In genomic region chr4:125189971-125190370, GRCm38 (mm10) we compare ENCODE assay signal across 21 mouse cellular contexts.
A peak's percentile ranks its signal among the peaks of the same experiment; 100 is the strongest.
DNase-seq lines count a peak whose midpoint lies in the region; ATAC-seq and TF ChIP-seq lines count a peak whose summit lies in the region.
"Had no signal": no experiment of that assay in that cellular context is flagged by ENCODE, and none has a peak within 500 bp of the region (broad histone marks: within the 10 kb centered on the region; RNA-seq: fewer than 3 reads in every experiment).

No protein-coding gene starts in this region.

- DNase-seq in ES-CJ7 (ENCODE audit: low read depth, low spot score), result peak; percentile 70
- peak; percentile 70 for DNase-seq in R1 (ENCODE audit: low read depth, low spot score)
- DNase-seq in adrenal gland, adult 8-10 months, result no peak
- no peak for DNase-seq in embryo, embryonic 11 days
- DNase-seq: adrenal gland, adult 2 months; adrenal gland, postnatal 14 days; adrenal gland, postnatal 36 days; cerebellum, adult 11-12 months; cerebellum, adult 2 months; cerebellum, adult 9-10 months; cerebellum, postnatal 10 days; cerebellum, postnatal 25 days had no signal

- TF ChIP-seq CTCF in E14TG2a.4 (conservative IDR thresholded peaks at IDR 0.05; ENCODE audit: low read length), result no peak

- peaks cover 66% of the 10 kb centered on the region for H3K4me1 ChIP-seq in E14TG2a.4 (replicated peaks; ENCODE audit: low read depth, low read length)
- peaks cover 19% of the 10 kb centered on the region for H3K4me1 ChIP-seq in midbrain, embryonic 15.5 days

- ATAC-seq in midbrain, embryonic 15.5 days (replicated peaks), result no peak
- ATAC-seq: forebrain, embryonic 14.5 days; forebrain, embryonic 16.5 days had no signal

- H3K27ac ChIP-seq in midbrain, embryonic 15.5 days, result no peak overlapping the region
- H3K27ac ChIP-seq: embryonic facial prominence, embryonic 13.5 days; embryonic facial prominence, embryonic 15.5 days; forebrain, embryonic 10.5 days; forebrain, embryonic 12.5 days had no signal

- H3K36me3 ChIP-seq in E14TG2a.4 (ENCODE audit: insufficient read depth, low read length), result no peaks in the 10 kb centered on the region
- no peaks in the 10 kb centered on the region for H3K36me3 ChIP-seq in midbrain, embryonic 15.5 days (replicated peaks)
- H3K36me3 ChIP-seq: embryonic facial prominence, embryonic 13.5 days; embryonic facial prominence, embryonic 15.5 days; forebrain, embryonic 10.5 days; forebrain, embryonic 12.5 days had no signal

- no peak overlapping the region for H3K9ac ChIP-seq in midbrain, embryonic 15.5 days
- H3K9ac ChIP-seq: embryonic facial prominence, embryonic 13.5 days; embryonic facial prominence, embryonic 15.5 days; forebrain, embryonic 12.5 days had no signal

- H3K9me3 ChIP-seq in E14TG2a.4 (ENCODE audit: low read length), result no peaks in the 10 kb centered on the region
- no peaks in the 10 kb centered on the region for H3K9me3 ChIP-seq in midbrain, embryonic 15.5 days
- H3K9me3 ChIP-seq: embryonic facial prominence, embryonic 13.5 days; embryonic facial prominence, embryonic 15.5 days; forebrain, embryonic 10.5 days; forebrain, embryonic 12.5 days had no signal

- H3K4me3 ChIP-seq in E14TG2a.4 (replicated peaks; ENCODE audit: low read length), result peak overlapping the region; percentile 14; the same call in 1 of the 2 replicates
- no peak overlapping the region for H3K4me3 ChIP-seq in midbrain, embryonic 15.5 days
- H3K4me3 ChIP-seq: embryonic facial prominence, embryonic 13.5 days; embryonic facial prominence, embryonic 15.5 days; erythroblast, embryonic 14.5 days; forebrain, embryonic 10.5 days; forebrain, embryonic 12.5 days had no signal

- H3K4me2 ChIP-seq in midbrain, embryonic 15.5 days, result no peak overlapping the region
- H3K4me2 ChIP-seq: embryonic facial prominence, embryonic 13.5 days; embryonic facial prominence, embryonic 15.5 days; forebrain, embryonic 12.5 days had no signal

- H3K27me3 ChIP-seq in E14TG2a.4 (ENCODE audit: insufficient read depth, low read length), result 0 out of 2 replicates have a peak, but pooled peaks cover 3% of the 10 kb centered on the region
- H3K27me3 ChIP-seq in midbrain, embryonic 15.5 days (replicated peaks), result peaks cover 2% of the 10 kb centered on the region; the same call in 1 of the 2 replicates

Comparison
In these comparisons a context has a peak if more than half of its experiments do, and no peak if none do; other contexts are left out.
1. DNase-seq: peak in ES-CJ7 (single experiment) and R1 (single experiment); none in adrenal gland, adult 8-10 months (single experiment) and embryo, embryonic 11 days (single experiment).